Mouse (Mus musculus) MEL (cell line): ENCODE measurements around the gene Schip1. TPM values are rescaled to one million over a fixed set of nuclear protein-coding genes. Genes with fewer than 3 reads are reported as not detected.

ENCODE experiments used
- DNase-seq: peaks from one replicate; pipeline ENCODE4 v3.0.0; 2011; ENCODE audit warnings: low read depth, low spot score
- H3K27ac ChIP-seq: 2 replicates; pipeline ENCODE4 v1.5.1; 2012; ENCODE audit warnings: low read depth, mild to moderate bottlenecking, control low read depth, low read length, moderate library complexity; ENCODE audit not compliant: control insufficient read depth
- H3K27me3 ChIP-seq, 2 experiments: fragments of 150-350 bp in 1 of 2; sonication (generic) in 1 of 2; 2 replicates each; pipeline ENCODE4 v1.6.1; 2012; ENCODE audit warnings: low read length in 2 of 2, mild to moderate bottlenecking in 2 of 2, improper control_type of control experiment in 1 of 2, moderate library complexity in 1 of 2; ENCODE audit not compliant: insufficient read depth in 2 of 2, control insufficient read depth in 1 of 2
- H3K36me3 ChIP-seq, 2 experiments: 2 replicates each; pipeline ENCODE4 v1.6.1; 2012 to 2014; ENCODE audit warnings: low read length in 2 of 2, improper control_type of control experiment in 1 of 2, inconsistent platforms in 1 of 2, mild to moderate bottlenecking in 1 of 2; ENCODE audit not compliant: insufficient read depth in 2 of 2, control insufficient read depth in 1 of 2
- H3K4me1 ChIP-seq, 2 experiments: fragments of 150-350 bp in 1 of 2; sonication (generic) in 1 of 2; 2 replicates each; pipeline ENCODE4 v1.6.1; 2012; ENCODE audit warnings: low read length in 2 of 2, improper control_type of control experiment in 1 of 2, mild to moderate bottlenecking in 1 of 2; ENCODE audit not compliant: insufficient read depth in 2 of 2, control insufficient read depth in 1 of 2
- H3K4me3 ChIP-seq, 2 experiments: fragments of 150-350 bp in 1 of 2; sonication (generic) in 1 of 2; 2 replicates each; pipeline ENCODE4 v1.5.1; 2012; ENCODE audit warnings: low read depth in 2 of 2, low read length in 2 of 2, mild to moderate bottlenecking in 2 of 2, moderate library complexity in 2 of 2, control low read depth in 1 of 2, improper control_type of control experiment in 1 of 2; ENCODE audit not compliant: control insufficient read depth in 1 of 2, insufficient read depth in 1 of 2
- H3K79me2 ChIP-seq: 2 replicates; pipeline ENCODE4 v1.6.1; 2012; ENCODE audit warnings: mild to moderate bottlenecking, low read length, moderate library complexity; ENCODE audit not compliant: control insufficient read depth, poor library complexity, insufficient read depth
- H3K9ac ChIP-seq: 2 replicates; pipeline ENCODE4 v1.6.1; 2012; ENCODE audit warnings: low read depth, mild to moderate bottlenecking, control low read depth, low read length, moderate library complexity; ENCODE audit not compliant: control insufficient read depth, poor library complexity, severe bottlenecking
- H3K9me3 ChIP-seq: fragments of 150-350 bp; sonication (generic); replicated peaks from 2 replicates; pipeline ENCODE4 v1.6.1; 2012; ENCODE audit warnings: mild to moderate bottlenecking, low read length, improper control_type of control experiment, moderate library complexity; ENCODE audit not compliant: insufficient read depth
- BHLHE40 ChIP-seq: IDR thresholded peaks from 2 replicates; pipeline ENCODE4 v1.6.1; 2012; ENCODE audit warnings: low read depth, mild to moderate bottlenecking, inconsistent platforms, low read length, improper control_type of control experiment, borderline replicate concordance
- CHD1 ChIP-seq: IDR thresholded peaks from 2 replicates; pipeline ENCODE4 v1.6.1; 2012; ENCODE audit warnings: low read depth, mild to moderate bottlenecking, inconsistent platforms, low read length, improper control_type of control experiment
- ELF1 ChIP-seq: IDR thresholded peaks from 2 replicates; pipeline ENCODE4 v1.6.1; 2014; ENCODE audit warnings: low read depth, mild to moderate bottlenecking, inconsistent platforms, low read length, improper control_type of control experiment, moderate library complexity
- GATA1 ChIP-seq: IDR thresholded peaks from 2 replicates; pipeline ENCODE4 v1.6.1; 2011; ENCODE audit warnings: low read depth, low read length, improper control_type of control experiment
- HCFC1 ChIP-seq: IDR thresholded peaks from 2 replicates; pipeline ENCODE4 v1.6.1; 2012; ENCODE audit warnings: low read depth, mild to moderate bottlenecking, inconsistent platforms, low read length, improper control_type of control experiment, moderate library complexity
- JUND ChIP-seq: IDR thresholded peaks from 2 replicates; pipeline ENCODE4 v1.6.1; 2011; ENCODE audit warnings: low read depth, mild to moderate bottlenecking, improper control_type of control experiment, low read length
- KAT2A ChIP-seq: conservative IDR thresholded peaks from 2 replicates; pipeline ENCODE4 v1.6.1; 2012; ENCODE audit warnings: low read depth, low read length, improper control_type of control experiment, inconsistent platforms
- MAX ChIP-seq: IDR thresholded peaks from 2 replicates; pipeline ENCODE4 v1.6.1; 2011; ENCODE audit warnings: low read length, improper control_type of control experiment
- MAZ ChIP-seq: IDR thresholded peaks from 2 replicates; pipeline ENCODE4 v1.6.1; 2012; ENCODE audit warnings: low read depth, mild to moderate bottlenecking, inconsistent platforms, low read length, improper control_type of control experiment
- MEF2A ChIP-seq: IDR thresholded peaks from 2 replicates; pipeline ENCODE4 v1.6.1; 2014; ENCODE audit warnings: low read depth, mild to moderate bottlenecking, inconsistent platforms, low read length, improper control_type of control experiment; ENCODE audit not compliant: poor library complexity, insufficient replicate concordance, severe bottlenecking; ENCODE audit errors: extremely low read depth
- MXI1 ChIP-seq: IDR thresholded peaks from 2 replicates; pipeline ENCODE4 v1.6.1; 2011; ENCODE audit warnings: mild to moderate bottlenecking, low read depth, low read length, improper control_type of control experiment
- MYC ChIP-seq: IDR thresholded peaks from 2 replicates; pipeline ENCODE4 v1.6.1; 2011; ENCODE audit warnings: low read depth, mild to moderate bottlenecking, low read length, improper control_type of control experiment, moderate library complexity
- NRF1 ChIP-seq: IDR thresholded peaks from 2 replicates; pipeline ENCODE4 v1.6.1; 2014; ENCODE audit warnings: low read depth, mild to moderate bottlenecking, inconsistent platforms, low read length, improper control_type of control experiment, moderate library complexity; ENCODE audit not compliant: poor library complexity, insufficient read depth, severe bottlenecking
- POLR2A ChIP-seq, 2 experiments: IDR thresholded peaks; 2 replicates each; pipeline ENCODE4 v1.6.1; 2011 to 2012; ENCODE audit warnings: low read length in 2 of 2, mild to moderate bottlenecking in 2 of 2, control low read depth in 1 of 2, improper control_type of control experiment in 1 of 2, low read depth in 1 of 2, moderate library complexity in 1 of 2; ENCODE audit not compliant: control insufficient read depth in 1 of 2, insufficient read depth in 1 of 2, poor library complexity in 1 of 2
- POLR2AphosphoS5 ChIP-seq: IDR thresholded peaks from 2 replicates; pipeline ENCODE4 v1.6.1; 2012; ENCODE audit warnings: low read depth, borderline replicate concordance, mild to moderate bottlenecking, inconsistent platforms, low read length, moderate library complexity, mixed read lengths
- RAD21 ChIP-seq: IDR thresholded peaks from 2 replicates; pipeline ENCODE4 v1.6.1; 2011; ENCODE audit warnings: mild to moderate bottlenecking, low read depth, low read length, improper control_type of control experiment
- RCOR1 ChIP-seq: IDR thresholded peaks from 2 replicates; pipeline ENCODE4 v1.6.1; 2012; ENCODE audit warnings: low read depth, mild to moderate bottlenecking, inconsistent platforms, low read length, improper control_type of control experiment
- SIN3A ChIP-seq: IDR thresholded peaks from 2 replicates; pipeline ENCODE4 v1.6.1; 2012; ENCODE audit warnings: low read length, improper control_type of control experiment, inconsistent platforms
- SMC3 ChIP-seq: IDR thresholded peaks from 2 replicates; pipeline ENCODE4 v1.6.1; 2011; ENCODE audit warnings: low read depth, low read length, improper control_type of control experiment
- TBP ChIP-seq: IDR thresholded peaks from 2 replicates; pipeline ENCODE4 v1.8.0; 2011; ENCODE audit warnings: low read depth, low read length, improper control_type of control experiment
- TCF12 ChIP-seq: IDR thresholded peaks from 2 replicates; pipeline ENCODE4 v1.6.1; 2014; ENCODE audit warnings: low read depth, mild to moderate bottlenecking, inconsistent platforms, low read length, improper control_type of control experiment, moderate library complexity
- UBTF ChIP-seq: IDR thresholded peaks from 2 replicates; pipeline ENCODE4 v1.6.1; 2012; ENCODE audit warnings: low read depth, mild to moderate bottlenecking, inconsistent platforms, low read length, improper control_type of control experiment, moderate library complexity, borderline replicate concordance; ENCODE audit not compliant: insufficient read depth
- USF1 ChIP-seq: IDR thresholded peaks from 2 replicates; pipeline ENCODE4 v1.6.1; 2014; ENCODE audit warnings: low read depth, mild to moderate bottlenecking, inconsistent platforms, low read length, improper control_type of control experiment, moderate library complexity
- ZC3H11A ChIP-seq: IDR thresholded peaks from 2 replicates; pipeline ENCODE4 v1.6.1; 2012; ENCODE audit warnings: low read depth, mild to moderate bottlenecking, inconsistent platforms, low read length, improper control_type of control experiment
- ZMIZ1 ChIP-seq: IDR thresholded peaks from 2 replicates; pipeline ENCODE4 v1.6.1; 2012; ENCODE audit warnings: low read depth, mild to moderate bottlenecking, inconsistent platforms, low read length, improper control_type of control experiment, moderate library complexity
- ZNF384 ChIP-seq: IDR thresholded peaks from 2 replicates; pipeline ENCODE4 v1.6.1; 2012; ENCODE audit warnings: low read depth, mild to moderate bottlenecking, inconsistent platforms, low read length, improper control_type of control experiment
- polyA plus RNA-seq, 2 experiments: library from polyadenylated mRNA; stranded (reverse) in 1 of 2; unstranded in 1 of 2; fragments of >175 nt in 1 of 2; fragments of >200 nt in 1 of 2; gene quantifications; 2 replicates each; pipeline versions ENCODE4 v1.2.1 to v1.2.4; 2012; ENCODE audit warnings: low replicate concordance in 2 of 2, low read depth in 1 of 2; ENCODE audit not compliant: insufficient read length in 2 of 2, insufficient read depth in 1 of 2, missing spikeins in 1 of 2
- total RNA-seq: library from RNA; depleted of rRNA; stranded (reverse); fragments of 300-350 nt; gene quantifications from 2 replicates; pipeline ENCODE4 v1.2.3, GENCODE M21; 2012

The Schip1 gene
- total and polyA plus RNA-seq, 3 experiments = 10.1 to 12.4 TPM; not detected in 1

GRCm38 (mm10) chr3:68674721-68675120, 610.1 kb downstream of the Schip1 start:
- Histone ChIP-seq H3K36me3 (peaks cover 0 to 3% of the 10 kb centered on the region in 2 experiments; a peak in 2 of 4 replicates), H3K9ac (no peak overlapping the region), H3K27me3 (no peaks in the 10 kb centered on the region), H3K4me3 (no peak overlapping the region), H3K27ac (no peak overlapping the region), H3K9me3 (no peaks in the 10 kb centered on the region), H3K79me2 (no peaks in the 10 kb centered on the region), H3K4me1 (peaks cover 2 to 6% of the 10 kb centered on the region in 2 experiments; a peak in 2 of 4 replicates)
- TF ChIP-seq POLR2A (IDR thresholded peaks at IDR 0.05; ENCODE audit: control insufficient read depth in 1 of 2, insufficient read depth in 1 of 2, low read depth in 1 of 2, low read length in 2 of 2, poor library complexity in 1 of 2) = no peak
- TF ChIP-seq GATA1 = no peak
- no peak for TF ChIP-seq MYC
- TF ChIP-seq UBTF = no peak
- TF ChIP-seq POLR2AphosphoS5 = no peak
- no peak for TF ChIP-seq CHD1
- no peak for TF ChIP-seq ZNF384
- TF ChIP-seq NRF1 = no peak
- no peak for TF ChIP-seq USF1
- TF ChIP-seq ELF1 = no peak
- TF ChIP-seq KAT2A = no peak
- TF ChIP-seq ZMIZ1 = no peak
- TF ChIP-seq RCOR1 = no peak
- TF ChIP-seq MXI1 = no peak
- TF ChIP-seq HCFC1 = no peak
- TF ChIP-seq MEF2A = no peak
- TF ChIP-seq BHLHE40 = no peak
- TF ChIP-seq JUND = no peak
- TF ChIP-seq MAX = no peak
- no peak for DNase-seq

- no peaks in the 10 kb centered on the region for H3K79me2 ChIP-seq
- no peak overlapping the region for H3K9ac ChIP-seq
- peaks cover 2 to 6% of the 10 kb centered on the region in 2 experiments; a peak in 2 of 4 replicates for H3K4me1 ChIP-seq
- peaks cover 0 to 3% of the 10 kb centered on the region in 2 experiments; a peak in 2 of 4 replicates for H3K36me3 ChIP-seq
- no peaks in the 10 kb centered on the region for H3K9me3 ChIP-seq
- DNase-seq = no peak
- TF ChIP-seq RCOR1 (no peak), UBTF (no peak), MYC (no peak), MEF2A (no peak), TCF12 (no peak), ZC3H11A (no peak), SMC3 (no peak), MXI1 (no peak), CHD1 (no peak), RAD21 (no peak), MAZ (no peak), SIN3A (no peak), TBP (no peak), JUND (no peak), HCFC1 (no peak)
- no peak overlapping the region for H3K27ac ChIP-seq
- H3K27me3 ChIP-seq = no peaks in the 10 kb centered on the region
- H3K4me3 ChIP-seq = no peak overlapping the region
Measured at GRCm38 (mm10) chr3:68675216-68675835, 610.7 kb downstream of the Schip1 start.
